19 mouse cellular contexts compared by ENCODE assay signal in genomic region chr7:95810096-95810495, GRCm38 (mm10).
A peak's percentile ranks its signal among the peaks of the same experiment; 100 is the strongest.
DNase-seq lines count a peak whose midpoint lies in the region; ATAC-seq and TF ChIP-seq lines count a peak whose summit lies in the region.
"Had no signal": no experiment of that assay in that cellular context is flagged by ENCODE, and none has a peak within 500 bp of the region (broad histone marks: within the 10 kb centered on the region; RNA-seq: fewer than 3 reads in every experiment).

No protein-coding gene starts in this region.

- no peak overlapping the region for H3K4me2 ChIP-seq in hindbrain, postnatal 0 days (ENCODE audit: low read depth, low read length)
- no peak overlapping the region for H3K4me2 ChIP-seq in hindbrain, embryonic 13.5 days
- H3K4me2 ChIP-seq: embryonic facial prominence, embryonic 13.5 days; midbrain, embryonic 12.5 days; neural tube, embryonic 13.5 days had no signal

- no peaks in the 10 kb centered on the region for H3K4me1 ChIP-seq in hindbrain, postnatal 0 days (ENCODE audit: insufficient read depth, low read length)
- no peaks in the 10 kb centered on the region for H3K4me1 ChIP-seq in hindbrain, embryonic 13.5 days (replicated peaks)
- H3K4me1 ChIP-seq: embryonic facial prominence, embryonic 13.5 days; neural tube, embryonic 13.5 days had no signal

- H3K27ac ChIP-seq in hindbrain, postnatal 0 days, result no peak overlapping the region
- no peak overlapping the region for H3K27ac ChIP-seq in hindbrain, embryonic 13.5 days
- H3K27ac ChIP-seq: embryonic facial prominence, embryonic 13.5 days; liver, embryonic 14.5 days; midbrain, embryonic 12.5 days; neural tube, embryonic 13.5 days; stomach, postnatal 0 days had no signal

- no peaks in the 10 kb centered on the region for H3K9me3 ChIP-seq in hindbrain, postnatal 0 days (ENCODE audit: low read length)
- H3K9me3 ChIP-seq in hindbrain, embryonic 13.5 days, result no peaks in the 10 kb centered on the region
- H3K9me3 ChIP-seq: embryonic facial prominence, embryonic 13.5 days; midbrain, embryonic 12.5 days; neural tube, embryonic 13.5 days had no signal

- no peak overlapping the region for H3K9ac ChIP-seq in hindbrain, postnatal 0 days (replicated peaks; ENCODE audit: low read length)
- no peak overlapping the region for H3K9ac ChIP-seq in hindbrain, embryonic 13.5 days
- H3K9ac ChIP-seq: embryonic facial prominence, embryonic 13.5 days; liver, embryonic 14.5 days; midbrain, embryonic 12.5 days; neural tube, embryonic 13.5 days had no signal

- no peaks in the 10 kb centered on the region for H3K27me3 ChIP-seq in hindbrain, postnatal 0 days (ENCODE audit: insufficient read depth, low read length)
- no peaks in the 10 kb centered on the region for H3K27me3 ChIP-seq in hindbrain, embryonic 13.5 days
- H3K27me3 ChIP-seq: embryonic facial prominence, embryonic 13.5 days; neural tube, embryonic 13.5 days; Patski had no signal

- DNase-seq in hindbrain, postnatal 0 days (ENCODE audit: low spot score), result peak; percentile 14
- DNase-seq in lung, postnatal 10 days, result peak; percentile 41
- DNase-seq in lung, postnatal 36 days, result no peak
- peak; percentile 74 for DNase-seq in R1 (ENCODE audit: low read depth, low spot score)
- DNase-seq in embryo, embryonic 10.5 days (ENCODE audit: low spot score), result peak; percentile 55
- no peak for DNase-seq in c-Kit-positive CD71-positive TER-119-positive erythroid progenitor cells, embryonic 14.5 days (ENCODE audit: low spot score)
- DNase-seq: cerebellum, adult 9-11 months; heart, adult 18-20 months; layer of hippocampus, postnatal 36 days; right cerebral cortex, adult 18-20 months; thymus, postnatal 4 days had no signal

- 19% methylated on average over 4 of the region's 4 CpGs for WGBS in hindbrain, postnatal 0 days
- 14% methylated on average over 4 of the region's 4 CpGs for WGBS in hindbrain, embryonic 13.5 days

- no peaks in the 10 kb centered on the region for H3K36me3 ChIP-seq in hindbrain, postnatal 0 days (ENCODE audit: insufficient read depth, low read length)
- H3K36me3 ChIP-seq in hindbrain, embryonic 13.5 days, result no peaks in the 10 kb centered on the region
- H3K36me3 ChIP-seq: embryonic facial prominence, embryonic 13.5 days; midbrain, embryonic 12.5 days; neural tube, embryonic 13.5 days had no signal

- H3K4me3 ChIP-seq in hindbrain, postnatal 0 days (ENCODE audit: low read length), result no peak overlapping the region
- H3K4me3 ChIP-seq in hindbrain, embryonic 13.5 days, result no peak overlapping the region
- H3K4me3 ChIP-seq: embryonic facial prominence, embryonic 13.5 days; midbrain, embryonic 12.5 days; neural tube, embryonic 13.5 days had no signal

- no peak for TF ChIP-seq CTCF in hindbrain, postnatal 0 days (IDR thresholded peaks at IDR 0.05; ENCODE audit: low read depth)

- ATAC-seq in hindbrain, postnatal 0 days, result no peak
- no peak for ATAC-seq in hindbrain, embryonic 13.5 days (ENCODE audit: low FRiP score)
- ATAC-seq in megakaryocyte-erythroid progenitor cell, adult 5-6 weeks (replicated peaks; ENCODE audit: low FRiP score, low TSS enrichment, poor library complexity, severe bottlenecking), result no peak
- ATAC-seq: Patski had no signal

Comparison
In these comparisons a context has a peak if more than half of its experiments do, and no peak if none do; other contexts are left out.
1. DNase-seq: peak in hindbrain, postnatal 0 days (single experiment), lung, postnatal 10 days (single experiment), R1 (single experiment) and embryo, embryonic 10.5 days (single experiment); none in lung, postnatal 36 days (single experiment) and c-Kit-positive CD71-positive TER-119-positive erythroid progenitor cells, embryonic 14.5 days (single experiment).